Mouse (Mus musculus): ENCODE results near the gene Igfbp5.

Igfbp5 gene

GRCm38 (mm10) chr1:72874287-72875211 is at the start of gene Igfbp5:
Gene Igfbp5, minus strand, starts transcription at chr1:72874884.
- peak; percentile 95 for DNase-seq

DNA sequence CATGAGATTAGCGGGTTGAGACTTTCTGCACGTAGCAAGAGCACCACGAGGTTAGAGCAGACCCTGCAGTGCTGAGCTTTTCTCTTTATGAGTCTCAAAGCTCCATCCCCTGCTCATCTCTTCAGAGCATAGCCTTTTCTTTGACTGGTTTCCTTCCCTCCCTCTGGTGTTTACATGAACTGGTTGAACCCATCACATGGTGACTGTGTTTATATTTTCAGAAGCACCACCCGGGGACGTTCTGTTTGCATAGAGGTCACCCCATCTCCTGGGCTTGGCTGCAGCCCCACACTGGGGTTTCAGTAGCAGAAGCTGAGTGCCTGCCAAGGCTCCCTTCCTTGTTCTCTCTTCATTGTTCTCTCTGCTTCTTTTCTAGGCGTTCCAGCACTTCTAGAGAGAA is 40.1 kb upstream of the Igfbp5 start:
- peak; percentile 74 for DNase-seq

DNA sequence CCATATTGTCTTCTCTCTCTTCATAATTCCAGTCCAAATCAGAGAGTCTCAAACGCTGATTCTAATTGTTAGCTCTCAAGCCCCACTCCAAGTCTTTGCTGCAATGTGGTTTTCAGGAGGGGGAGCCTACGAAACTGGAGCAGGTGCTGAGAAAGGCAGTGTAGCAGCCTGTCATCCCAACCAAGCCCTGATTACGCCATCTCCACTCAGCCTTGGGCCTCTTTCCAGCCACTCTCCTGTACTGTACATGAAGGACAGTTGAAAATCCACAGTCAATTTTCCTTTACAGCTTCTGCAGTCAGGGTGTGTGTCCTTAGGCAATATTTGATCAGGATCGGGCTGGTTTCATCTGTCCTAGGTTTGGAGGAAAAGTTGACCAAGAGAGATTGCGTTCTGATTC is 38.4 kb upstream of the Igfbp5 start:
- DNase-seq, result no peak

DNA sequence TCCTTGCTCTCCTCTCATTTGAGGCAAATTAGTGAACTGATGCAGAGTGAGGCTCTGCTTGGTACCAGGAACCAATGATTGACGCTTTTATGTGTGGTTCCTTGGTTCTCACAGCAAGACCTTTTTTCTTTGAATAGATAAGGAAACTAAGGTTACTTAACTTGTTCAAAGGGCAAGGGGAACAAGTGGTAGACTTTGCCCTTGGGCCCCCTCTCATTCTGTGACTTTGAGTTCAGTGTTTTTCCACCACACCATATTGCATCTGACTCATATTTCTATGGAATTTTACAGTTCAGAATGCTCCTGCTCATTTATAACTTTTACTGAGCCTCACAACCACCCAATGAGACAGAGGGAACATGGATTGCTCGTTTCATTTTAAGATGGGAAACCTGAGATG is 21.1 kb upstream of the Igfbp5 start:
- DNase-seq, result no peak

DNA sequence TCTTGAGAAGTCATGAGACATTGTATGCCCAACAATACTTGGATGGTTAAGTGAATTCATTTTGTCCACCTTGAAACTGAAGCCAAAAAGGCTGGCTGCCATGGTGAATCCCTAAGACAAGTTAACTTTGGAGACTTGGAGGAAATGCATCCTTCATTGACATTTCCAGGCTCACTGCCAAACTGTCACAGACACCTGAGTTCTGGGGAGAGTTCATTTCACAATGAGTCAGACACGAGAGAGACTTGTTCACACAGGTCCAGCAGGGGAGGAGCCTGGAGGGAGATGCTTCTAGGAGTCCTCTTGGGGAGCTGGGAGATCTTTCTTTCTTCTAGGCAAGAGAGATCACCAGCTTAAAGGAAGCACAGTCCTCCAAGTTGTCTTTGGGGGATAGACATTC is 13.2 kb upstream of the Igfbp5 start:
- DNase-seq, result no peak

GRCm38 (mm10) chr1:72885819-72886169 is 11.1 kb upstream of the Igfbp5 start:
- peak; percentile 39 for DNase-seq

DNA sequence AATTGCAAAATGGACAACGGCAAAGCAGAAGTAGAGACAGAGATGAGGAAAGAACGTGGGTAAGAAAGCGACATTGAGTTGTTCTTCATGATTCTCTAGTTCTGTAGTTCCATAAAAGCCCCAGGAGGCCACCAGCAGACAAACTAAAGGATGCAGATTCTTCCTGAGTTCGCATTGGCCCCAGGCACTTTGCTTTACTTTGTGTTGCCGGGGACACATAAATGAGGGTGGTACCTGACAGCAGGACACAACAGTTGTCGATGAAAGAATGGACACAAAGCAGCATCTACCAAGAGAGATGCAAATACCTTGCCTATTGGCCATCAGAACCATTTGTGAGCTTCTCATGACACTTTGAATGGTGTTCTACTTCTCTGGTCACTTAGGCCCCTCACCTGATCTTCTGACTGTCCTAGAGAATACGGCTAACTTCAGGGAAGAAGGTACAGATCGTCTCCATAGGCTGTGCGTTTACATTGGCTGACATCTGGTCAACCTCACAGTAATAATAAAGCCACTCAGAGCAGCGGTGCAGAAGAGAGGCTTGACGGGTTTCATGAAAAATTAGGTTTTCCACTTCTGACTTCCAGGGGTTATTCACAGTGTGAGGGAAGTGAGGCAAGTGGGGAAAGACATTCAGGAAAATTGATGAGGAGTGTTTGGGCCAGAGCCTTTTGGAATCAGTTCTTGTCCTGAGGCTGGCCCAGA is 10.6 kb upstream of the Igfbp5 start:
- no peak for DNase-seq

GRCm38 (mm10) chr1:72879319-72879634 is 4.6 kb upstream of the Igfbp5 start:
- DNase-seq, result peak; percentile 48

DNA sequence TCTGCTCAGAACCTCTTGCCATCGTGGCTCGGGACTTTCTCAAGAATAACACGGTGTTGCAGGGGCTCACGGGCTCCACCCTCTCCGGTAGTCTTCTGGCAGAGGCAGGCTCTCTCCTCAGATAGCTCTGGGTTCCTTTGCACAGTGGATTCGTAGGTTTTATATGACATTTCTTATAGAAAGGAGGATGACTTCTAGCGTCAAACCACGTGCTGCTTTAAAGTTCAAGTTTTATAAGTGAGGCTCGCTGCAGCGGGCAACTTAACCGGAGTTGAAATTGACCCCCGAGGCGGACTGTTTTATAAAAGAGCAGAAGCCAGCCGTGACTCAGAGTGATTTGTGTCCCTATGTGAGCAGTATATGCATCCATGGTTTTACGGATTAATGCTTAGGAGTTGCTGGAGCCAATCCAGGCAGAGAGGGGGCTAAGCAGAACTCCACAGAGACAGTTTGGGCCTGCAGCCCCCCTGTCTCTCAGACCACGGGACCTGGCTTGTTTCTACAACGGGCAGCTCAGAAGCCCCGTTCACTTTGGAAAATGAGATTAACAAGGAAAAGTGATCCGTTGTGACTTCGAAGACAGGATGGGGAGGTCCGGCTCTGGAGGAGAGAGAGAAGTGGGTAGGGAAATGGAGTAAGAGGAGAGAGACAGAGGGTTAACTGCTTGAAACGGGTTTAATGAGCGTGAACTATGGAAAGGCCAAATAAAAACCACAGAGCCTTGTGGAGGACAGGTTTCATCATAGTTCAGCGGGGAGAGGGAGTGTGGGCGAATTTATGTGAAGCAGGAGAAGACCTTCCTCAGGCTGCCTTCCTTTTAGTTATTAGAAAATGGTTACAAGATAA is 4.0 kb upstream of the Igfbp5 start:
- DNase-seq, result peak; percentile 24

DNA sequence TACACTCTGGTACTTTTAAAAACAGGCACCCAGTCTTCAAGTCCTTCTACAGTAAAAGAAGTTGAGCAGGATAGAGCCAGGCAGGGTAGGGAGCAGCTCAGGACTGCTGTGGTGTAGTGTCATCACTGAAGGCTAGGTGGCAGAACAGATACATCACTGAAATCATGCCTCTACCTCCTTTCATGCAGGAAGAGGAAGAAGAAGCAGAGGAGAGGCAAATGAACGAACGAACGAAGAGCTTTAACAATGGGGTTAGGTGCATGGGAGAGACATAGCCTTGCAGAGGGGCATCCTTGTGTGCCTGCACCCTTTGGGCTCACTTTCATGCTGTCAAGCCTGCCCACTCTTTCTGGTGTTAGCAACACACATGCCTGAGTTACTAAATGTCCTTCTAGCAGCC is 3.2 kb upstream of the Igfbp5 start:
- peak; percentile 72 for DNase-seq

- peak; percentile 42 for DNase-seq
These were observed 1.4 kb upstream of the Igfbp5 start for GRCm38 (mm10) chr1:72876111-72876510.

DNA sequence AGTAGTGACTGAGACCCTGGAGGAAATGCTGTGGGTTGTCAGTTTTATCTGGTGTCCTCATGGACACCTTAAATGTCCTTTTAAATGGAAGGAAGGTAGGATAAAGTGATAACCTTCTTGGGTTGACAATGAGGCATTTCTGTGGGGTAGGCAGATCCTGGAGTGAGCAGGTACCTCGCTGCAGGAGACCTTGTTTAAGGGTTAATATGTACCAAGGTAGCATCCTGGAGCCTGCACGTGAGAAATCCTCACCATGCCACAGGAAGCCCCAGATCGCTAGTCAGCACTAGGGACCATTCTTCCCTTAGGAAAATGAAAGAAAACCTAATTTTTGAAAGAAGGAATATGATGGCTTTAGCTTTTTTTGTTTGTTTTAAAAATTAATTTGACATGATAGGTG is 1.0 kb upstream of the Igfbp5 start:
- peak; percentile 18 for DNase-seq

DNA sequence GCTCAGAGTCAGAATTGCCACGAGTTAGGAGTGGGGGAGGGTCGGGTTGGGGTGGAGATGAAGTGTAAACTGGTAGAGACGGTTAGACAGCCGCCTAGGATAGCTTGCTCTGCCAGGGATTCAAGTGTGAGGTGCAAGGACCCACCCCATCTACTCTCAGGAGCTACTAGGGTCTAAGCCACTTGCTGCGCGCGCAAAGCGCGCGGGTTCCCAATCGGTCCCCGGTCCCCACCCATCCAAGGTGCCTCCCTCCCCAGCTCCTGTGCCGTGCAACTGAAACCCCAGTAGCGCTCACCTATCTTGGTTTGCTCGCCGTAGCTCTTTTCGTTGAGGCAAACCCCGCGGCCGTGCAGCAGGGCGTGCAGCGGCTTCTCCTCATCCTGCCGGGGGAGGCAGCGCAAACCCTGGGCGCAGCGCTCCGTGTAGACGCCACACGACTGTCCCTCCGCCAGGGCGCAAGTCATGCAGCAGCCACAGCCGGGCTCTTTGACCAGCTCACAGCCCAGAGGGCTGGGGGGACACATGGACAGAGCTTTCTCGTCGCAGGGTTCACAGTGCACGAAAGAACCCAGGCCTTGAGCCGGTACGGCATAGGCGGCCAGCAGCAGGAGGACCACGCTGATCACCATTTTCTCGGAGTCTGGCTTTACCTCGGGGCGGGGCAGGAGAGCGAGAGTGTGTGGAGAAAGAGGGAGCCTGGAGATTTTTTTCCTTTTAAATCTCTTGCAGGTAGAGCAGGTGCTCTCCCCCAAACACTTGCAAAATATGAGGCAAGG is 985 bp downstream of the Igfbp5 start:
- peak; percentile 74 for DNase-seq

- DNase-seq, result peak; percentile 36
These were observed 1.6 kb downstream of the Igfbp5 start for GRCm38 (mm10) chr1:72873078-72873477.

- peak; percentile 94 for DNase-seq
These were observed 2.2 kb downstream of the Igfbp5 start for GRCm38 (mm10) chr1:72872521-72872920.

GRCm38 (mm10) chr1:72871697-72872411 is 2.8 kb downstream of the Igfbp5 start:
- peak; percentile 46 for DNase-seq

GRCm38 (mm10) chr1:72871337-72871696 is 3.4 kb downstream of the Igfbp5 start:
- no peak for DNase-seq

DNA sequence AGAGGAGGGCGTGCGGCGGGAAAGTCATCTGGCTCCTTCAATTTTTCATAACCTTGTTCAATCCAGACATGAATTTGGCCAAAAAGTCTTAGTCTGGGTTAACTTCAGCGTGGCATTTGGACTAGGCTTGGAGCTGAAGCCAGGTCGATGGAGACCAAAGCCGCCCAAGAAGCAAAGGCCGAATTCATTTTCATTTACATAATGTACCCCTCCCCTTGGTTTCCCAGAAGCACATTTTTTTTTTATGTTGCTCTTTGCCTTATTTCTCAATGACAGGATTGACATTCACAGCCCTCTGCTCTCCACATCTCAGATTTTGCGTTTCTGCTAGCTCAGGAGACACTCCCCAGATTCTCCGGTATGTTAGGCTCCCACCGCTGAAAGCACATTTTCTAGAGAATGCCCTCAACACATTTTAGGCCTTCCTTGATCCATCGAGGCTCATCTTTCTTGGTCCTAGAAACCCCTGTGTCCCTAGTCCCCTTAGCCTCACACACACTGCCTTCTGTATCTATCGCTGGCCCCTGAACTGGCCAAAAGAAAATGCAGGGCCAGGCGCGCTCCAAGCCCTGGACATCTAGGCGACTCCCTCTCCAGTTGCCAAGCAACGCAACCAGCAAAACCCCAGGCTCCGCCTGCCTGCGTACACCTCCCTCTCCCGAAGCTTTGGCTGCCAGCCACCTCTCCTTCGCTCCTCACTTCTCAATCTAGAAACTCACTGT is 3.9 kb downstream of the Igfbp5 start:
- peak; percentile 91 for DNase-seq

DNA sequence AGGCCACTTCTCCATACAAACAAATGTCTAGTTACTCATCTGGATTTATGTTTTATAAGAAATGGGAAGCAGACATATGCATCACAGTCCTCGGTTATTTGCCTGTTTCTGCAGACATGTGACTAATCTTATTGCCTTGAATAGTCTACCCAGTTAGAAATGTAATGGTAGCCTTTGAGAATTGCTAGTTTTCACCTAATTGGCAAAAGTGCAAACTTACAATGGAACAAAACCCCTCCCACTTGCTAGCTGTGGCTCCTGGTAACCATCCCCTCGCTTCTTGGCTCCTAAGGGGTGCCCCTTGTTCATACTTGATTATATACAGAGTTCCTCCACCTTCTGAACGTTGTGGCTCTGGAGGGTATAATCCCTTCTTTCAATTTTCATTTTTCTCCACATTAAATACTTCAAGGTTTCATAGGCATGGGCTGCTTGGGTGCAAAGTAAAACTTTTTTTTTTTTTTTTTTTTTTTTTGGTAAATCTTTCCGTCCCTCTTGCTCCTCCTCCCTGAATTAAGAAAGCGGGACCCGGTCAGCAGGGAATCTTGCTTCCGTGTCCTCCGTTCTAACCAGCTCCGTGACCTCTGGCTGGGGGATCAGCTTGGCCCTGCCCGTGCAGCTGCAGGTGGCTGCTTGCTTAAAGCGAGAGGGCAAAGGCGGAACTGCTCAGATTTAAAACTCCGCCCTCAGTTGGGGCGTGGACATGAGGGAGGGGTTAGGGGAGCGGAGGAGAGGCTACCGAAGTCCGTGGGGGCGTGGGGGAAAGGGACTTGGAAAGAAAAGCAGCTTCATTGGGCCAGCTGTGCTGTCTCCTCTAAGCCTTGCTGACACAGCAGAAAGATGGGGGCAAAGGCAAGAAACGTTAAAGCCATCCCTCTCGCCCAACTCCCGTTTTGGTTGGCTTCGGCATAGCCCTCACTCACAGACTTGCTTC is 4.7 kb downstream of the Igfbp5 start:
- DNase-seq, result peak; percentile 91

- no peak for DNase-seq
These were observed 5.4 kb downstream of the Igfbp5 start for GRCm38 (mm10) chr1:72869275-72869674.
